Mouse (Mus musculus): ENCODE measurements around the gene Gm49510.

- TF ChIP-seq CTCF (conservative IDR thresholded peaks at IDR 0.05; ENCODE audit: insufficient read depth, insufficient read length, low read depth, low read length) (no peak), POLR2A (IDR thresholded peaks at IDR 0.05; ENCODE audit: low read depth, low read length) (no peak)
These were observed 10.0 kb upstream of the Gm49510 start for GRCm38 (mm10) chr15:78889401-78889853.

Data from kidney, adult 2 months (tissue).